Mouse (Mus musculus): ENCODE results near the gene Zfp110.

Zfp110 gene

DNA sequence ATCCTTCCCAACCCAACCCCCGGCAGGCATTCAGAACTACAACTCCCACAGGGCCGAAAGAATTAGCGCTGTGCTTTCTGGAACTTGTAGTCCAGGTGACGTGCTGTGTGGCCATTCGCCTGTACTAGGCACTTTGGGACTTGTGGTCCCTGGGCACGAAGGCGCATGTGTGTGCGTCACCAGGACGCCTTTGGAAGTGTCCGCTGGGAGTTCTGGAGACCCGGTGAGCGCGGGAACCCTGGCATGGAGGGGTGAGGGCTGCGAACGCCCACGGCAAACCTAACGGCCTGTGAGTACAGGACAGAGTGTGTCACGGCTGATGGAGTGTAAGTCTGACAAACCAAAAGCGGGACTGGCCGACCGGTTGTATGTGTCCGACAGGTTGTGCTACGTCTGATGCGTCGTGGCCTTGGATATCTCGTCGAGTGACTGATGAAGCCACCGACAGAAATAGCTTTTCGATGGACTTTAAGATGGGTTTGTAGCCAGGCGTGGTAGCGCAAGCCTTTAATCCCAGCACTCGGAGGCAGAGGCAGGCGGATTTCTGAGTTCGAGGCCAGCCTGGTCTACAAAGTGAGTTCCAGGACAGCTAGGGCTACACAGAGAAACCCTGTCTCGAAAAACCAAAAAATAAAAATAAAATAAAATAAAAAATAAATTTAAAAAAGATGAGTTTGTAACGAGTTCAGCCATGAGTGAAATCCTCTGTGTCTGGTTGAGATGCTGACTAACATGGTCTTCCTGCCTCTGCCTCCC is 63.3 kb downstream of the Zfp110 start, which contains the start of gene Zscan22:
Gene Zscan22, plus strand, starts transcription at position 161 of the 756 bp plus-strand sequence.
- peak; percentile 96 for DNase-seq (ENCODE audit: low spot score)

Measured in lung, postnatal 25 days (tissue).